Mouse (Mus musculus): ENCODE measurements around the gene Gdf7. TPM values are rescaled to one million over a fixed set of nuclear protein-coding genes. Genes with fewer than 3 reads are reported as not detected.

Gdf7 gene
- polyA plus RNA-seq, 1 experiment: not detected

GRCm38 (mm10) chr12:8289099-8289498 lies 12.7 kb downstream of the Gdf7 start:
- Histone ChIP-seq H3K27ac (ENCODE audit: insufficient read depth, low read depth, low read length) (no peak overlapping the region), H3K36me3 (ENCODE audit: control insufficient read depth, insufficient read depth, low read length) (peaks cover 7% of the 10 kb centered on the region; the same call in 1 of the 2 replicates), H3K4me3 (ENCODE audit: low read depth, low read length) (no peak overlapping the region), H3K27me3 (ENCODE audit: control insufficient read depth, insufficient read depth, low read length) (no peaks in the 10 kb centered on the region), H3K4me1 (ENCODE audit: control insufficient read depth, insufficient read depth, insufficient read length, low read length) (no peaks in the 10 kb centered on the region)
- 88% methylated on average over 6 of the region's 6 CpGs for WGBS
- TF ChIP-seq CTCF (IDR thresholded peaks at IDR 0.05; ENCODE audit: extremely low read depth, insufficient read length, insufficient replicate concordance, low read depth, low read length): no peak
- no peak for TF ChIP-seq POLR2A (IDR thresholded peaks at IDR 0.05; ENCODE audit: low read depth, low read length)

GRCm38 (mm10) chr12:8287970-8288369 lies 13.8 kb downstream of the Gdf7 start:
- no peak for TF ChIP-seq POLR2A (IDR thresholded peaks at IDR 0.05; ENCODE audit: low read depth, low read length)
- Histone ChIP-seq H3K4me1 (ENCODE audit: control insufficient read depth, insufficient read depth, insufficient read length, low read length) (no peaks in the 10 kb centered on the region), H3K4me3 (ENCODE audit: low read depth, low read length) (no peak overlapping the region), H3K27ac (ENCODE audit: insufficient read depth, low read depth, low read length) (no peak overlapping the region), H3K36me3 (ENCODE audit: control insufficient read depth, insufficient read depth, low read length) (peaks cover 9% of the 10 kb centered on the region; the same call in 1 of the 2 replicates), H3K27me3 (ENCODE audit: control insufficient read depth, insufficient read depth, low read length) (no peaks in the 10 kb centered on the region)
- 56% methylated on average over 3 of the region's 3 CpGs for WGBS

GRCm38 (mm10) chr12:8281225-8282017 lies 20.3 kb downstream of the Gdf7 start:
- WGBS: 83% methylated on average over 15 of the region's 15 CpGs
- Histone ChIP-seq H3K27me3 (ENCODE audit: control insufficient read depth, insufficient read depth, low read length) (no peaks in the 10 kb centered on the region), H3K4me1 (ENCODE audit: control insufficient read depth, insufficient read depth, insufficient read length, low read length) (no peaks in the 10 kb centered on the region), H3K27ac (ENCODE audit: insufficient read depth, low read depth, low read length) (no peak overlapping the region), H3K4me3 (ENCODE audit: low read depth, low read length) (no peak overlapping the region), H3K36me3 (ENCODE audit: control insufficient read depth, insufficient read depth, low read length) (peaks cover 28% of the 10 kb centered on the region)
- TF ChIP-seq POLR2A (IDR thresholded peaks at IDR 0.05; ENCODE audit: low read depth, low read length) (no peak), CTCF (IDR thresholded peaks at IDR 0.05; ENCODE audit: extremely low read depth, insufficient read length, insufficient replicate concordance, low read depth, low read length) (no peak)

GRCm38 (mm10) chr12:8275424-8275823 lies 26.3 kb downstream of the Gdf7 start:
- H3K4me3 ChIP-seq (ENCODE audit: low read depth, low read length): no peak overlapping the region
- H3K27ac ChIP-seq (ENCODE audit: insufficient read depth, low read depth, low read length): no peak overlapping the region
- TF ChIP-seq POLR2A (IDR thresholded peaks at IDR 0.05; ENCODE audit: low read depth, low read length): no peak
- TF ChIP-seq CTCF (IDR thresholded peaks at IDR 0.05; ENCODE audit: extremely low read depth, insufficient read length, insufficient replicate concordance, low read depth, low read length): no peak
- WGBS: 93% methylated on average over 4 of the region's 4 CpGs
- H3K4me1 ChIP-seq (ENCODE audit: control insufficient read depth, insufficient read depth, insufficient read length, low read length): no peaks in the 10 kb centered on the region
- H3K36me3 ChIP-seq (ENCODE audit: control insufficient read depth, insufficient read depth, low read length): peaks cover 25% of the 10 kb centered on the region
- no peaks in the 10 kb centered on the region for H3K27me3 ChIP-seq (ENCODE audit: control insufficient read depth, insufficient read depth, low read length)

- H3K36me3 ChIP-seq (ENCODE audit: control insufficient read depth, insufficient read depth, low read length): peaks cover 21% of the 10 kb centered on the region
- no peaks in the 10 kb centered on the region for H3K4me1 ChIP-seq (ENCODE audit: control insufficient read depth, insufficient read depth, insufficient read length, low read length)
- H3K27me3 ChIP-seq (ENCODE audit: control insufficient read depth, insufficient read depth, low read length): no peaks in the 10 kb centered on the region
- TF ChIP-seq POLR2A (IDR thresholded peaks at IDR 0.05; ENCODE audit: low read depth, low read length) (no peak), CTCF (IDR thresholded peaks at IDR 0.05; ENCODE audit: extremely low read depth, insufficient read length, insufficient replicate concordance, low read depth, low read length) (no peak)
- H3K4me3 ChIP-seq (ENCODE audit: low read depth, low read length): no peak overlapping the region
- 78% methylated on average over 6 of the region's 6 CpGs for WGBS
- no peak overlapping the region for H3K27ac ChIP-seq (ENCODE audit: insufficient read depth, low read depth, low read length)
Measured at GRCm38 (mm10) chr12:8273471-8274171, 28.1 kb downstream of the Gdf7 start.

- TF ChIP-seq POLR2A (IDR thresholded peaks at IDR 0.05; ENCODE audit: low read depth, low read length) (no peak), CTCF (IDR thresholded peaks at IDR 0.05; ENCODE audit: extremely low read depth, insufficient read length, insufficient replicate concordance, low read depth, low read length) (no peak)
- Histone ChIP-seq H3K4me1 (ENCODE audit: control insufficient read depth, insufficient read depth, insufficient read length, low read length) (no peaks in the 10 kb centered on the region), H3K27me3 (ENCODE audit: control insufficient read depth, insufficient read depth, low read length) (no peaks in the 10 kb centered on the region), H3K36me3 (ENCODE audit: control insufficient read depth, insufficient read depth, low read length) (peaks cover 17% of the 10 kb centered on the region), H3K27ac (ENCODE audit: insufficient read depth, low read depth, low read length) (no peak overlapping the region), H3K4me3 (ENCODE audit: low read depth, low read length) (no peak overlapping the region)
- WGBS: 63% methylated on average over 2 of the region's 2 CpGs
Measured at GRCm38 (mm10) chr12:8271405-8271804, 30.3 kb downstream of the Gdf7 start.

- Histone ChIP-seq H3K4me3 (ENCODE audit: low read depth, low read length) (no peak overlapping the region), H3K27me3 (ENCODE audit: control insufficient read depth, insufficient read depth, low read length) (no peaks in the 10 kb centered on the region), H3K27ac (ENCODE audit: insufficient read depth, low read depth, low read length) (no peak overlapping the region), H3K36me3 (ENCODE audit: control insufficient read depth, insufficient read depth, low read length) (peaks cover 14% of the 10 kb centered on the region; the same call in 1 of the 2 replicates), H3K4me1 (ENCODE audit: control insufficient read depth, insufficient read depth, insufficient read length, low read length) (no peaks in the 10 kb centered on the region)
- 90% methylated on average over 11 of the region's 11 CpGs for WGBS
- TF ChIP-seq CTCF (IDR thresholded peaks at IDR 0.05; ENCODE audit: extremely low read depth, insufficient read length, insufficient replicate concordance, low read depth, low read length): no peak
- TF ChIP-seq POLR2A (IDR thresholded peaks at IDR 0.05; ENCODE audit: low read depth, low read length): no peak
Measured at GRCm38 (mm10) chr12:8269627-8270026, 32.1 kb downstream of the Gdf7 start.

Measured in small intestine, adult 2 months (tissue).